Mouse (Mus musculus) midbrain, embryonic 11.5 days (tissue): ENCODE data around the gene H60c. TPM values are rescaled to one million over a fixed set of nuclear protein-coding genes. Genes with fewer than 3 reads are reported as not detected.
"Not testable (repeated sequence)": the region's sequence is repeated elsewhere in the genome, so short reads cannot be mapped to it uniquely, and the experiment has no call there.

Experiments used
- ATAC-seq: fragments of 200-750 bp; cut with Nextera tagmentation; 2 replicates; pipeline ENCODE4 v1.8.0; 2017; ENCODE audit warnings: moderate TSS enrichment, moderate library complexity; ENCODE audit not compliant: low FRiP score
- DNase-seq: peaks from one replicate; pipeline ENCODE4 v3.0.0; 2015; ENCODE audit warnings: low spot score; ENCODE audit errors: missing footprints
- H3K27ac ChIP-seq: fragments of 300-500 bp; sonication (generic); 2 replicates; pipeline ENCODE4 v1.5.1; 2014; ENCODE audit warnings: low read depth, low read length
- H3K27me3 ChIP-seq: fragments of 300-500 bp; sonication (generic); 2 replicates; pipeline ENCODE4 v1.6.1; 2014; ENCODE audit warnings: mild to moderate bottlenecking, low read length, moderate library complexity, mixed read lengths; ENCODE audit not compliant: control insufficient read depth, insufficient read depth
- H3K36me3 ChIP-seq: fragments of 300-500 bp; sonication (generic); 2 replicates; pipeline ENCODE4 v1.6.1; 2014; ENCODE audit warnings: mild to moderate bottlenecking, low read length, moderate library complexity, mixed read lengths; ENCODE audit not compliant: control insufficient read depth, insufficient read depth
- H3K4me1 ChIP-seq: fragments of 300-500 bp; sonication (generic); 2 replicates; pipeline ENCODE4 v1.6.1; 2014; ENCODE audit warnings: low read length; ENCODE audit not compliant: control insufficient read depth, insufficient read depth
- H3K4me2 ChIP-seq: fragments of 300-500 bp; sonication (generic); 2 replicates; pipeline ENCODE4 v1.6.1; 2014; ENCODE audit warnings: mild to moderate bottlenecking, moderate library complexity
- H3K4me3 ChIP-seq: fragments of 300-500 bp; sonication (generic); 2 replicates; pipeline ENCODE4 v1.5.1; 2014; ENCODE audit warnings: low read depth, low read length
- H3K9ac ChIP-seq: fragments of 300-500 bp; sonication (generic); 2 replicates; pipeline ENCODE4 v1.6.1; 2014; ENCODE audit warnings: low read length
- H3K9me3 ChIP-seq: fragments of 300-500 bp; sonication (generic); 2 replicates; pipeline ENCODE4 v1.6.1; 2016; ENCODE audit warnings: low read length; ENCODE audit not compliant: control insufficient read depth
- WGBS: fragments of 180-500 bp; shearing (Covaris S2); extraction: QIAGEN DNeasy Blood & Tissue Kit; methylation state at CpG from one replicate; pipeline ENCODE4 v1.1.7; 2014; 5-methylcytosine and 5-hydroxymethylcytosine counted together
- polyA plus RNA-seq: library from polyadenylated mRNA; unstranded; fragments of >200 nt; fragmentation: Nextera tagmentation; extraction: Ambion mirVana; gene quantifications from 2 replicates; pipeline ENCODE4 v1.2.1, GENCODE M21; 2014

H60c gene
- polyA plus RNA-seq, 1 experiment from 2014 or later: not detected

DNA sequence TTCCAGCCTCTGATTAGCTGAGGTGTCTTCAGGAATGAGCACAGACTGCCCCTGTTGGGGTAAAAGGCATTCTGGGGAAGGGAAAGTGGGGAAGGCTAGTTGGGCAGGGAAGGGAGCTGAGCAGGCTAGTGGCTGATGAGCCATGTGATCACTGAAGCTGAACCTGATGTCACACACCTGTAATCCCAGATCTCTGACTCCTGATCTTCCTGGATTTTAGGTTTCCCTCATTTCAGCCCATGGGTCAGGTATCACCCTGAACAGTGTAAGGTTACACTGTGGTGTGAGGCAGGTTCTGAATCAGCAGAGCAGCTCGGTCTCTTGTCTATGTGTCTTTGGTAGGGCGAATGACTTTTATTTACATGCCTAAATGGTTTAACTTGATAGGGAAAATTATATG is 4.8 kb downstream of the H60c start:
- no peak for DNase-seq
- no peak overlapping the region for H3K9ac ChIP-seq
- no peaks in the 10 kb centered on the region for H3K27me3 ChIP-seq
- no peaks in the 10 kb centered on the region for H3K36me3 ChIP-seq
- H3K4me3 ChIP-seq: no peak overlapping the region
- ATAC-seq: no peak
- 92% methylated on average over 2 of the region's 2 CpGs for WGBS
- H3K27ac ChIP-seq: no peak overlapping the region
- peaks cover 3% of the 10 kb centered on the region; the same call in 1 of the 2 replicates for H3K9me3 ChIP-seq
- H3K4me1 ChIP-seq: no peaks in the 10 kb centered on the region
- H3K4me2 ChIP-seq: no peak overlapping the region

DNA sequence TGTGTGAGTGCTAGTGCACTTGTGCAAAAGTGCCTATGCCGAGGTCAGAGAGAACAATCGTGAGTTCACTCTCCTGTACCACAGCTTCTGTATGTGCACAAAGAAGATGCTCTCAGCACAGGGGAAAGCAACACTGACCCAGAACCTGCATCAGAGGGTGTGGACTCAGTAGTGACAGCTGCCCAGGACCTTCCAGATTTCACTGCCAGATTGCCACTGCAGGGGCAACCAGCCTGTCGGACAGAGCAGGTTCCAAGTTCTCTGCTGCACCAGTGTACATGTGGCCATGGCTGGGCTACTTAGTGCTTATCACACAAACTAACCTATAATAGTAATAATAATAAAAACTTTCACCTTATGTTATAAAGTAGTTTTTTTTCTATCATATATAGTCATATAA is 10.2 kb downstream of the H60c start:
- H3K4me1 ChIP-seq: no peaks in the 10 kb centered on the region
- H3K4me2 ChIP-seq: no peak overlapping the region
- WGBS: 89% methylated on average over 3 of the region's 3 CpGs
- peaks cover 5% of the 10 kb centered on the region for H3K9me3 ChIP-seq
- no peak overlapping the region for H3K9ac ChIP-seq
- no peak overlapping the region for H3K27ac ChIP-seq
- H3K27me3 ChIP-seq: no peaks in the 10 kb centered on the region
- ATAC-seq: no peak
- DNase-seq: no peak
- H3K36me3 ChIP-seq: no peaks in the 10 kb centered on the region
- no peak overlapping the region for H3K4me3 ChIP-seq

DNA sequence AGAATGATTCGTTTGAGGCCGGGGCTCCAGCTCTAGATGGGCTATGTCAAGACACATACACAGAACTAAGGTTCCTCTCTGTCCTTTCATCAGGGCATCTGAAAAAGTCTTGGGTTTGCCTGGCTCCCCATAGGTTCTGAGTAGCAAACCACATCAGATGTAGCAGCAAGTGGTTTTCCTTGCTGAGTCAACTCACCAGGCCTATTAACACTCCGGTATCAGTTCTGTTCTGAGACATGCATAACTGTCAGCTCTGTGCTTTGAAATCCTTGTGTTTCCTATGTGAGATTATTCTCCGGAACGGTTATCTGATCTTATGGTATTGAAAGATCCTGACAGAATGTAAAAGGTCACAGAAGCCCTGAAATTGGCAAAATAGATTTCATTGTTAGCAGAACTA is 29.1 kb downstream of the H60c start:
- DNase-seq, H3K4me2 ChIP-seq, H3K27ac ChIP-seq, H3K9me3 ChIP-seq, ATAC-seq, H3K4me3 ChIP-seq, H3K27me3 ChIP-seq, H3K9ac ChIP-seq, H3K36me3 ChIP-seq, H3K4me1 ChIP-seq: not testable (repeated sequence)
- WGBS: 91% methylated on average over 5 of the region's 5 CpGs

DNA sequence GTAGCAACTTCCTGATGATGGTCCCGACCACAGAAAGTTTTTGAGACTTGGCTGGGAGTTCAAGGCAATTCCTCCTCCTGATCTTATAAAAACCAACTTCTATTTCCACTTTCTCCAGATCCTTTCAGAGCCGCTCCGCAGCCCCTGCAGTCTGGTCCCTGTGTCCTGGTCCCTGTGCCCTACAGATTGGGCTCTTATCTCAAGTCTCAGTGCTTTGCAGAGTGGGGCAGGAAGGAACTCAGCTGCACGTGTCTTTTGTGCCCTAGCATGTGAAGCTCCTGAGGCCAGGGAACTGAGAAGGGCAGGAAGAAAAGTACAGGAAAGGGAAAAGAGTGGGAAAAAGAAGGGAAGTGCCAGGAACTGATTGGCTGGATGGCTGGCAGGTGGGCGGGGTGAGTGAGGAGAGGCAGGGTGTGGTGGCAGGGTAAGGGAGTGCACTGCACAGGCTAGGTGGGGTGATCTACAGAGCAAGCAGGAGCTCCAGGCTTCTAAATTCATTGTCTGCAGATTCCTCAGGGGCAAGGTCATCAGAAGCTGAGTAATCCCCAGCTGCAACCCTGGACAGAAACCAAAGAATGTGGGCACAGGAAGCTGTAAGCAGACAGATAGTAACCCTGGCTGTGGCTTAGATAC is 30.8 kb downstream of the H60c start:
- DNase-seq (no peak), ATAC-seq (no peak)
- H3K4me2 ChIP-seq: no peak overlapping the region
- H3K36me3 ChIP-seq: no peaks in the 10 kb centered on the region
- H3K4me1 ChIP-seq: no peaks in the 10 kb centered on the region
- peaks cover 2% of the 10 kb centered on the region; the same call in 1 of the 2 replicates for H3K9me3 ChIP-seq
- WGBS: 75% methylated on average over 5 of the region's 5 CpGs
- H3K27me3 ChIP-seq: no peaks in the 10 kb centered on the region
- H3K4me3 ChIP-seq: no peak overlapping the region
- no peak overlapping the region for H3K9ac ChIP-seq
- H3K27ac ChIP-seq: no peak overlapping the region

DNA sequence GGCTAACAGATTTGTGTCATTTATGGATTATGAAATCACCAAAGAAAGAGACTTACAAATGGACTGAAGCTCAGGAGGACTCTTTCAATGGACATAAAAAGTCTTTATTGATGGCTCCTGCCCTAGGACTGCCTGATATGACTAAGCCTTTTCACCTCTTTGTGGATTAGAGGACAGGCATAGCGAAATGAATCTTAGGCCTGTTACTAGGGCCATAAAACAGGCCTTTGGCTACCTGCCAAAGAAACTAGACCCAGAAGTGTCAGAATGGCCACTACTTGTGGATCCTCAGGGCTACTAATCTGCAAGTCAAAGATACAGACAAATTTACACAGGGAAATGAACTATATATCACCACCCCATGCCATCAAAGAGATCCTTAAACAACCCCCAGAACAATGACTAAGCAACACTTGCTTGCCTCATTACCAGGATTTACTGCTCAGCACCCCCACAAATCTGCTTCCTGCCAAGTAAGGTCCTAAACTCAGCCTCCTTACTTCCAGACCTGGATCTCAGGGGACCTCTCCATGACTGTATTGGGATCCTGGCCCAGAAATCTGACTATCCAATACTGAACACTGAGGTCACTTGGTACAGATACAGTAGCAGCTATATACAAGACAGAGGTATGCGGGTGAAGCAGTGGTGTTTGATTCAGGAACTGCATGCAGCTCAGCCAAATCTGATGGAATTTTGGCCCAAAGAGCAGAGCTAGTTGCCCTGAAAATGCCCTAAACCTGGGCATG is 39.0 kb downstream of the H60c start:
- DNase-seq: no peak

More for the DNA sequence above, 39.0 kb downstream of the H60c start:
- ATAC-seq: no peak
- 82% methylated on average over 2 of the region's 2 CpGs for WGBS
- Histone ChIP-seq H3K9me3 (no peaks in the 10 kb centered on the region), H3K4me2 (no peak overlapping the region), H3K4me3 (no peak overlapping the region), H3K4me1 (no peaks in the 10 kb centered on the region), H3K27ac (no peak overlapping the region), H3K9ac (no peak overlapping the region), H3K36me3 (no peaks in the 10 kb centered on the region), H3K27me3 (no peaks in the 10 kb centered on the region)

Other genes with a start within 250 kb of the H60c start
- gene Ppp1r14c, start 98.3 kb upstream of the H60c start, polyA plus RNA-seq: 4.7 and 4.8 TPM in 2 replicates